Mouse (Mus musculus) olfactory bulb, adult 2 months (tissue): ENCODE results near the gene Meis2.

ENCODE experiments used
- CTCF ChIP-seq: fragments of 200-500 bp; IDR thresholded peaks from 2 replicates; pipeline ENCODE4 v1.5.1; 2012; ENCODE audit warnings: low read depth, mild to moderate bottlenecking, low read length, moderate library complexity; ENCODE audit not compliant: insufficient read depth
- POLR2A ChIP-seq: fragments of 200-500 bp; IDR thresholded peaks from 2 replicates; pipeline ENCODE4 v1.6.1; 2012; ENCODE audit warnings: mild to moderate bottlenecking, low read depth, low read length, moderate library complexity; ENCODE audit not compliant: insufficient read depth

GRCm38 (mm10) chr2:115897559-115897958 lies 168.1 kb downstream of the Meis2 start:
- TF ChIP-seq CTCF (no peak), POLR2A (no peak)
